Mouse (Mus musculus) megakaryocyte, embryonic 14.5 days (primary cell): ENCODE measurements around the gene Tmem106a. TPM values are rescaled to one million over a fixed set of nuclear protein-coding genes. Genes with fewer than 3 reads are reported as not detected.
"Not testable (repeated sequence)": the region's sequence is repeated elsewhere in the genome, so short reads cannot be mapped to it uniquely, and the experiment has no call there.

ENCODE experiments used
- H3K27me3 ChIP-seq: replicated peaks from 2 replicates; pipeline ENCODE3; 2012; ENCODE audit warnings: inconsistent platforms
- H3K36me3 ChIP-seq: replicated peaks from 2 replicates; pipeline ENCODE3; 2012; ENCODE audit warnings: low read length, inconsistent platforms, mixed read lengths
- H3K4me1 ChIP-seq: 2 replicates; pipeline ENCODE4 v1.6.1; 2012; ENCODE audit warnings: inconsistent platforms
- H3K4me3 ChIP-seq: replicated peaks from 2 replicates; pipeline ENCODE3; 2012; ENCODE audit warnings: moderate library complexity, mild to moderate bottlenecking, inconsistent platforms
- H3K9me3 ChIP-seq: 2 replicates; pipeline ENCODE4 v1.6.1; 2012; ENCODE audit warnings: inconsistent platforms
- FLI1 ChIP-seq: IDR thresholded peaks from 2 replicates; pipeline ENCODE4 v1.6.1; 2012; ENCODE audit warnings: low read length, inconsistent platforms, mixed read lengths
- GATA1 ChIP-seq: IDR thresholded peaks from 3 replicates; pipeline ENCODE4 v1.6.1; 2012; ENCODE audit warnings: mixed read lengths, low read length, inconsistent platforms, borderline replicate concordance
- polyA plus RNA-seq: library from polyadenylated mRNA; stranded (reverse); fragments of >175 nt; gene quantifications from 2 replicates; pipeline ENCODE4 v1.2.3, GENCODE M21; 2012; ENCODE audit warnings: low replicate concordance; ENCODE audit not compliant: insufficient read depth

The Tmem106a gene
- polyA plus RNA-seq, 1 experiment, result 23.5 TPM

DNA sequence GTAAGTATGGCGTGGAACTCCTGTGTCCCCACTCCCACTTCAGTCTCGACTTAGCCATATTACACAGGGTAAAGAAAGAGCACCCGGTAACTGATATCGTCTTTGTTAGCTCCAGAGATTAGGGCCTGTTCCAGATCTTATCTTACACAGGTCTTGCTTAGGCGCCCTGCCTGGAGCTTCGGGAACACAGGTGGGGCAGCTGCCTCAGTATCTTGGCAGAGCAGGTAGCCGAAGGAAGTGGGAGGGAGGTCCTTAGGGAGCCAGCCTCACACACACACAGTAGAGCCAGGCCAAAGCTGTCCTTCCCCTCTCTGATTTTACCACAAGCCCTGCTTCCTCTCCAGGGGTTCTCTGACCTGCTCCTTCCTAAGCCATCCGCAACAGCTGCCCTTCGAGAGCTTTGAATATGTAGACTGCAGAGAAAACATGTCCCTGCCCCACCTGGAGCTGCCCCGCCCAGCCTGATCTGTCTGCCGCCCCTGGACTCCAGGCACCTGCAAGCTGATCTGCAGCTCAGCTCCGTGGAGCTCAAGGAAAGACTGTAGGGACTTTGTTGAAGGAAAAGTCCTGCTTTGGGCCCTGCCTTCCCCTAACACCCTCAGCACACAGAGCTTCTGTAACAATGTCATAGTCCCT lies 8.1 kb downstream of the Tmem106a start:
- no peak for TF ChIP-seq GATA1
- TF ChIP-seq FLI1, result no peak
- peaks cover under 1% of the 10 kb centered on the region for H3K27me3 ChIP-seq
- H3K36me3 ChIP-seq, result peaks cover 54% of the 10 kb centered on the region

DNA sequence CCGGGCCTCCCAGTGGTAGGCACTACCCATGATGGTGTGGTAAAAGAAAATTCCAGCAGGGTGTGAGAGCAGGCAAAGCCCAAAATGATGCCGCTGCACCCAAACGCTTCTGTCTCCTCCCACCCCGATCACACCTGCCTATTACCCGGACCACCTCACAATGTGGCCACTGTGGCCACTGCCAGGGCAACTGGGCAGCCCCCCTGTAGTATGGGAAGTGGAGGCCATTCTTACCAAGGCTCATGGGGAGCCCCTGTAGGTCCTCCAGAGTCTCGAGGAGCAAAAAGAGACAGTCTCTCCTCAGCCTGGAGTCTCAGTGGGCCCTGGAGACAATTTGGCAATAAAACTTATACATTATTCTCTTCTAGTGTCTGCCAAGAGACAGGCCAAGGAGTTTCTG lies 17.1 kb downstream of the Tmem106a start, which contains the start of gene Gm11634:
Gene Gm11634 (minus strand): TSS at position 101 of the 400 bp plus-strand sequence.
- Histone ChIP-seq H3K27me3 (peaks cover 31% of the 10 kb centered on the region), H3K9me3 (no peaks in the 10 kb centered on the region), H3K36me3 (no peaks in the 10 kb centered on the region), H3K4me3 (no peak within 1 kb of the TSS), H3K4me1 (peaks cover 2% of the 10 kb centered on the region)
- TF ChIP-seq FLI1 (no peak), GATA1 (no peak)

More for the DNA sequence above, 8.1 kb downstream of the Tmem106a start:
- Histone ChIP-seq H3K4me3 (no peak overlapping the region), H3K9me3 (no peaks in the 10 kb centered on the region), H3K4me1 (peaks cover 15% of the 10 kb centered on the region)

DNA sequence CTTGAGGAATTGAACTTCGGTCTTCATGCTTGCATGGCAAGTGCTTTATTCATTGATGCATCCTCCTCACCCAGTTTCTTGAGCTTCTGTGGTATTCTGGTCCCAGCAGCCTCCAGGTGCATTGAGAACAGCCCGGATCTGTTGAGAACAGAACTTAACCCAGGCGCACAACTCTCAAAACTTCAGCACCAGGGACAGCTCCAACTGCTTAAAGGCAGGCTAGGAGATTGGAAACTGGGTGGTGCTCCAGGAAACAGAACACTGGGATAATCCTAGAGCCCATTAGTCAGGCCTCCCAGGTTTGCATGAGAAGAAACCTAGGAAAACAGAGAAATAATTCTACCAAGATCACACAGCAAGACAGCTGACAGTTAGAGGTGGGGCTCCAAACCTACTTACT lies 20.4 kb downstream of the Tmem106a start:
- Histone ChIP-seq H3K27me3 (peaks cover 23% of the 10 kb centered on the region), H3K4me3 (no peak overlapping the region), H3K4me1 (peaks cover 9% of the 10 kb centered on the region), H3K36me3 (no peaks in the 10 kb centered on the region), H3K9me3 (no peaks in the 10 kb centered on the region)
- TF ChIP-seq FLI1 (no peak), GATA1 (no peak)

DNA sequence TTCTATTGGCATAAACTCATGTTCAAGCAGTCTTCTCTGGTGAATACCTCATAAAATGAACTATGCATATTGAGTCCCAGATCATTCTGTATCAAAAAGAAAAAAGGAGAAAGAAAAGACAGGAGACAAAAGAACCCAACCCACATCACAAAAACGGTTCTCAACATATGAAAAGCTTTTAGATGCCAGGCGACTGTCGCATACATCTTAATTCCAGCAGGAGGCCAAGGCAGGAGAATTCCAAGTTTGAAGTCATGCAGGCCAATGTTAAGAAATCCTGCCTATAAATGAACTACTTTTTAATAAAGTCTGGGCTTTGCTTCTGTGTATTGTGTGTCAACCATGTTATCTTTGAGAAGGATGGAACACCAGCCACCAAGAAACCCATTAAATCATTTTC lies 22.1 kb downstream of the Tmem106a start:
- no peak overlapping the region for H3K4me3 ChIP-seq

DNA sequence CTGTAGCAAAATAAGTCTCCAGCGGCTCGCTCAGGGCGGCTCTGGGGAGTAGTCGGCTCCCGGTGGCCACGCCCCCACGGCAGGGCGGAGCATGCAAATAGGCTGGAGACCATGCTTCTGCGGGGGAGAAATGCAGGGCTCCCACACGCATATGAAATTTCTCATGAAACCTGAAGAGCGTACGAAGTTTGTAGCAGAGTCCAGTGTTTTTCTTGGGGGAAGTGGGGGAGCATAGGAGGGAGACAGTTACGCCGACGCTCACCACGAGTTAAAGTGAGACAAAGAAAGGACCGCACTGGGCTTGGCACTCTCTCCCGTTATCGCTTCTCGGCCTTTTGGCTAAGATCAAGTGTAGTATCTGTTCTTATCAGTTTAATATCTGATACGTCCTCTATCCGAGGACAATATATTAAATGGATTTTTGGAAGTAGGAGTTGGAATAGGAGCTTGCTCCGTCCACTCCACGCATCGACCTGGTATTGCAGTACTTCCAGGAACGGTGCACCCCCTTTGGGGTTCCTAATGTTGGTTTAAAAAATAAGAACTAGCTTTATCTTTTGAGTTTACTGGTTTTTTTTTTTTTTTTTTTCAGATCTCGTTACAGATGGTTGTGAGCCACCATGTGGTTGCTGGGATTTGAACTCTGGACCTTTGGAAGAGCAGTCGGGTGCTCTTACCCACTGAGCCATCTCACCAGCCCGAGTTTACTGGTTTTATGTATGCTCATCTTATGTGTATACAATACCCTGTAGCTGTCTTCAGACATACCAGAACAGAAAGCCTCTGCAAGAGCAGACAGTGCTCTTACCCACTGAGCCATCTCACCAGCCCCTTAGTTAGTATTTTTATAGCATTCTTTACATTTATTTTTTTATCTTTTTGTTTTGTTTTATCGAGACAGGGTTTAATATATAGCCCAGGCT lies 22.8 kb downstream of the Tmem106a start:
- H3K4me1 ChIP-seq, H3K36me3 ChIP-seq, H3K9me3 ChIP-seq: not testable (repeated sequence)
- H3K27me3 ChIP-seq, result peaks cover 18% of the 10 kb centered on the region
- peak overlapping the region; percentile 82 for H3K4me3 ChIP-seq

More for the DNA sequence above, 22.1 kb downstream of the Tmem106a start:
- H3K27me3 ChIP-seq, result peaks cover 24% of the 10 kb centered on the region
- no peaks in the 10 kb centered on the region for H3K36me3 ChIP-seq
- TF ChIP-seq FLI1 (no peak), GATA1 (no peak)
- no peaks in the 10 kb centered on the region for H3K9me3 ChIP-seq
- peaks cover 9% of the 10 kb centered on the region for H3K4me1 ChIP-seq

DNA sequence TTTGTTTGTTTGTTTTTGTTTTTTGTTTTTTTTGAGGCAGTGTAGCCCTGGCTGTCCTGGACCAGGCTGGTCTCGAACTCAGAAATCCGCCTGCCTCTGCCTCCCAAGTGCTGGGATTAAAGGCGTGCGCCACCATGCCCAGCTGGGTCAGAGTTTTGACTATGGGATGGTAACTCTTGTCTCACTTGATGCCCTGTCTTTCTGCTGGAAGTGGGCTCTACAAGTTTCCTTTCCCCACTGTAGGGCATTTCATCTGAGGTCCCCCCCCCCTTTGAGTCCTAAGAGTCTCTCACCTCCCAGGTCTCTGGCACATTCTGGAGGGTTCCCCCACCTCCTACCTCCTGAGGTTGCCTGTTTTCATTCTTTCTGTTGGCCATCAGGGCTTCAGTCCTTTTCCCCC lies 25.1 kb downstream of the Tmem106a start:
- not testable (repeated sequence) for H3K36me3 ChIP-seq, H3K9me3 ChIP-seq
- H3K4me1 ChIP-seq, result peaks cover 14% of the 10 kb centered on the region

DNA sequence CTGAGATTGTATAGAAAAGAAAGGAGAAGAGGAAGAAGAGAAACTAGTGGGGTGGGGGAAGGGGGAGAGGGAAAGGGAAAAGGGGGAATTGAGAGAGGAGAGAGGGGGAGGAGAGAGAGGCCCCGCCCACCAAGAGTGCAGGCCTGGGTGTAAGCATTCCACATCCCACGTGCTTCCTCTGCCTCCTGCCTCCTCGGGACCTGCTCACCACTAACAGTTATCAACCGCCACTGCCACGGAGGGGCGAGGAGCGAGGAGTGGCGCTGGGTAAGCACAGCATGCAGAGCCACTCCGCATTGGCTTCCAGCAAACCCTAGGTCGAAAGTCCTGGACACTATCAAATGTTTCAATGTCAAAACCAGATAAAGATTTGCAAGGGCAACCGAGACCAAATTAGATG lies 28.4 kb downstream of the Tmem106a start:
- peaks cover 24% of the 10 kb centered on the region for H3K27me3 ChIP-seq
- H3K4me1 ChIP-seq, result peaks cover 11% of the 10 kb centered on the region
- H3K9me3 ChIP-seq, result no peaks in the 10 kb centered on the region
- TF ChIP-seq GATA1 (no peak), FLI1 (no peak)
- peak overlapping the region; percentile 70 for H3K4me3 ChIP-seq
- H3K36me3 ChIP-seq, result no peaks in the 10 kb centered on the region

More for the DNA sequence above, 25.1 kb downstream of the Tmem106a start:
- not testable (repeated sequence) for H3K4me3 ChIP-seq
- H3K27me3 ChIP-seq, result peaks cover 16% of the 10 kb centered on the region

DNA sequence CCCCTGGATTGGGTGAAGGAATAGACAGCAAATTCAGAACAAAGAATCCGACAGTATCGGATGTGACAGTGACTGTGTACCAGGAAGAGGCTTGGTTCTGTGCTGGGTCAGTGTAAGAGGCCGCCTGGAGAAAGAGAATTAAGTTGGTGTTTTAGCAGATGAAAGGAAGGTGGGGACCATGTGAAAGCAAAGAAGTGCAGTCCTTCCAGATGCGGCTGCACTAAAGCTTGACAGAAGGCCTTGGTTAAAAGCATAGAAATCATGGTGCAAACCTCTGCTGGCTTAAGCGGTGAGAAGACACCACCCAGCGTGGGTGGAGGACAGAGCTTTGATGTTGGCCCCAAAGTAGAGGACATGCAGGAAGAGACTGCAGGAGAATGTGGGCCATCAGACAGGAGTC lies 31.6 kb downstream of the Tmem106a start:
- no peaks in the 10 kb centered on the region for H3K36me3 ChIP-seq
- peaks cover 21% of the 10 kb centered on the region for H3K4me1 ChIP-seq
- TF ChIP-seq FLI1 (no peak), GATA1 (no peak)
- no peak overlapping the region for H3K4me3 ChIP-seq
- peaks cover 34% of the 10 kb centered on the region for H3K27me3 ChIP-seq
- H3K9me3 ChIP-seq, result no peaks in the 10 kb centered on the region

DNA sequence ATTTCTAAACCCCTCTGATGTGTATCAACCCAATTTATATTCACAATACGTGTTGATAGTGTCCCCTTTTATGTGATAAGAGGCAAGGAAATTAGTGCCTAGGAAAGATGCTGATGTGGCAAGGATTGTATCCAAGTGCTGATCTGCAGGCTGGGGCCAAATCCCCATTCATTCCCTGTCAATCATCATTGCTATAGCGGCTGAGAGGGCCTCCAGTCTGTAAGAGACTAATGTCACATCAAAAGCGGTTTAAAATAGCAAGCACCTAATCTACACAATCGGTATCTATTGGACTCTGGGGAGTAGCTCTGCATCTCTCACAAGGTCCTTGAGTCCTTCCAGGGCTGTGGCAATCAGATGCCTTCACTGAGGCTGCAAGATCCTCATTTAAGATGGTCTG lies 32.1 kb downstream of the Tmem106a start:
- Histone ChIP-seq H3K27me3 (peaks cover 28% of the 10 kb centered on the region), H3K36me3 (no peaks in the 10 kb centered on the region), H3K4me1 (peaks cover 24% of the 10 kb centered on the region), H3K9me3 (no peaks in the 10 kb centered on the region), H3K4me3 (no peak overlapping the region)
- TF ChIP-seq FLI1 (no peak), GATA1 (no peak)

DNA sequence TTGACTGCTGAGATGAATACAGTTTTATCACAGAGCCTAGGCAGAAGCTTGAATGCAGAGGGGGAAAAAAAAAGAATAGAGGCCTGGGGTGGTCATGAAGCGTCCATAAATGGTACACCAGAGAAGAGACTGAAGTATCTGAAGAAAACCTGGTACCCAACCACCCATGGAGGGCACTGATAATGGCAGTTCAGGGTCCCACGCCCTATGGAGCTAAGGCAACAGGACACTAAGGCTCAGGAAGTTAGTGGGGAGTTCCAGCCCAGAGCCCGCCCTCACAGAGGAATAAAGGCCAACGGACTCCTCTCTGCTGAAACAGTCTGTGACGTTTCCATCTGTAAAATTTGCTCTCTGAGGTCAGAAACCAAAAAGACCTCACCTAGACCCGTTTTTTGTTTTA lies 33.3 kb downstream of the Tmem106a start:
- Histone ChIP-seq H3K9me3 (no peaks in the 10 kb centered on the region), H3K36me3 (no peaks in the 10 kb centered on the region), H3K4me1 (peaks cover 29% of the 10 kb centered on the region), H3K27me3 (peaks cover 28% of the 10 kb centered on the region), H3K4me3 (no peak overlapping the region)
- TF ChIP-seq FLI1 (no peak), GATA1 (no peak)

DNA sequence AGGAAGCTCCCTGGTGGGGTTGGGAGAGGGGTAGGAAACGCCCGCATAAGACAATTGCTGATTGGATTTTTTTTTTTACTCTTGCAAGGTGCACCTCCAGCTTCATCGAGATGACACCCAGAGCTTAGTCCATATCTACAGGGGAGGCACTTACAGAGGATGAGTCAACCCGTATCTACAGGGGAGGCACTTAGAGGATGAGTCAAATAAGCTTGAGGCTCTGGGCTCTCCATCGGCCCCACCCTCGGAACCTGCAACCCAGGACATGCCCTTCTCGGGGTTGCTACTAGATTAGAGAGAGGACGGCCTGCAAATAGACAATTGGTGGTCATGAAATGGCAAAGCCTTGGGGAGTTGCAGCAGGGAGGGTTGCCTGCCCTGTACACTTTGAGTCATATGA lies 34.1 kb downstream of the Tmem106a start:
- TF ChIP-seq GATA1 (no peak), FLI1 (no peak)
- peaks cover 23% of the 10 kb centered on the region for H3K27me3 ChIP-seq
- no peaks in the 10 kb centered on the region for H3K9me3 ChIP-seq
- H3K4me3 ChIP-seq, result no peak overlapping the region
- H3K36me3 ChIP-seq, result no peaks in the 10 kb centered on the region
- peaks cover 27% of the 10 kb centered on the region for H3K4me1 ChIP-seq
